In genomic region chr2:66797493-66797892, GRCm38 (mm10) we compare ENCODE assay signal across 21 mouse cellular contexts. TPM values are rescaled to one million over a fixed set of nuclear protein-coding genes. Genes with fewer than 3 reads are reported as not detected.
DNase-seq lines count a peak whose midpoint lies in the region; ATAC-seq and TF ChIP-seq lines count a peak whose summit lies in the region.
"Had no signal": no experiment of that assay in that cellular context is flagged by ENCODE, and none has a peak within 500 bp of the region (broad histone marks: within the 10 kb centered on the region; RNA-seq: fewer than 3 reads in every experiment).

No protein-coding gene starts in this region.

- no peaks in the 10 kb centered on the region for H3K27me3 ChIP-seq in lung, postnatal 0 days (replicated peaks; ENCODE audit: insufficient read depth, low read length)
- no peaks in the 10 kb centered on the region for H3K27me3 ChIP-seq in heart, postnatal 0 days (ENCODE audit: control insufficient read depth, insufficient read depth, low read length)
- H3K27me3 ChIP-seq: embryonic facial prominence, embryonic 12.5 days; forebrain, embryonic 15.5 days; hindbrain, embryonic 13.5 days had no signal

- DNase-seq in heart, adult 8-10 months (ENCODE audit: low spot score), result peak; percentile 69
- no peak for DNase-seq in heart, postnatal 25 days (ENCODE audit: low spot score)
- peak; percentile 14 for DNase-seq in lung, postnatal 0 days (ENCODE audit: low spot score)
- no peak for DNase-seq in lung, postnatal 14 days
- peak; percentile 31 for DNase-seq in heart, postnatal 0 days (ENCODE audit: low spot score)
- DNase-seq in skeletal muscle tissue, adult 2 months (ENCODE audit: low read depth, low spot score), result peak; percentile 19
- DNase-seq in layer of hippocampus, postnatal 14 days (ENCODE audit: low spot score in 2 of 2), result no peak
- no peak for DNase-seq in right cerebral cortex, postnatal 25 days
- DNase-seq: adrenal gland, postnatal 14 days; cerebellum, adult 11-12 months; cerebellum, adult 9-10 months; cerebellum, postnatal 25 days; gastrocnemius, postnatal 14 days; kidney, adult 11 months had no signal

- intact Hi-C loops in heart, postnatal 25 days (cut with DNase I), result loop anchor here (5.0 kb wide), 1 partner anchor 35 kb away; no protein-coding TSS in a partner anchor

- H3K9ac ChIP-seq in lung, postnatal 0 days (replicated peaks; ENCODE audit: low read depth), result no peak overlapping the region
- H3K9ac ChIP-seq in heart, postnatal 0 days (replicated peaks; ENCODE audit: low read depth, low read length), result no peak overlapping the region
- H3K9ac ChIP-seq: embryonic facial prominence, embryonic 12.5 days; forebrain, embryonic 15.5 days; hindbrain, embryonic 13.5 days had no signal

- H3K4me2 ChIP-seq in lung, postnatal 0 days (replicated peaks; ENCODE audit: low read depth, low read length), result no peak overlapping the region
- H3K4me2 ChIP-seq in heart, postnatal 0 days (ENCODE audit: low read depth, low read length), result no peak overlapping the region
- H3K4me2 ChIP-seq: embryonic facial prominence, embryonic 12.5 days; forebrain, embryonic 15.5 days; hindbrain, embryonic 13.5 days had no signal

- H3K4me1 ChIP-seq in lung, postnatal 0 days (ENCODE audit: insufficient read depth, low read depth, low read length), result no peaks in the 10 kb centered on the region
- H3K4me1 ChIP-seq in heart, postnatal 0 days (ENCODE audit: control insufficient read depth, insufficient read depth), result peaks cover 11% of the 10 kb centered on the region; the same call in 1 of the 2 replicates
- H3K4me1 ChIP-seq: embryonic facial prominence, embryonic 12.5 days; forebrain, embryonic 15.5 days; hindbrain, embryonic 13.5 days had no signal

- no peaks in the 10 kb centered on the region for H3K9me3 ChIP-seq in lung, postnatal 0 days (ENCODE audit: low read length)
- H3K9me3 ChIP-seq in heart, postnatal 0 days (replicated peaks; ENCODE audit: control insufficient read depth, low read length), result no peaks in the 10 kb centered on the region
- H3K9me3 ChIP-seq: embryonic facial prominence, embryonic 12.5 days; forebrain, embryonic 15.5 days; hindbrain, embryonic 13.5 days had no signal

- WGBS in lung, postnatal 0 days, result 43% methylated on average over 1 of the region's 1 CpGs
- WGBS in heart, postnatal 0 days, result 10% methylated on average over 1 of the region's 1 CpGs

- H3K27ac ChIP-seq in lung, postnatal 0 days (ENCODE audit: low read length), result no peak overlapping the region
- H3K27ac ChIP-seq in heart, postnatal 0 days (ENCODE audit: low read depth), result no peak overlapping the region
- H3K27ac ChIP-seq: embryonic facial prominence, embryonic 12.5 days; forebrain, embryonic 15.5 days; hindbrain, embryonic 13.5 days; hindbrain, postnatal 0 days had no signal

- no peak overlapping the region for H3K4me3 ChIP-seq in lung, postnatal 0 days (ENCODE audit: low read depth, low read length)
- no peak overlapping the region for H3K4me3 ChIP-seq in heart, postnatal 0 days (ENCODE audit: low read depth, low read length)
- H3K4me3 ChIP-seq: embryonic facial prominence, embryonic 12.5 days; forebrain, embryonic 15.5 days; hindbrain, embryonic 13.5 days had no signal

- no peak for TF ChIP-seq EP300 in lung, postnatal 0 days (IDR thresholded peaks at IDR 0.05)
- no peak for TF ChIP-seq EP300 in heart, postnatal 0 days (IDR thresholded peaks at IDR 0.05; ENCODE audit: low read depth)

- H3K36me3 ChIP-seq in lung, postnatal 0 days (ENCODE audit: insufficient read depth, low read length), result no peaks in the 10 kb centered on the region
- H3K36me3 ChIP-seq in heart, postnatal 0 days (replicated peaks; ENCODE audit: control insufficient read depth, insufficient read depth, low read length), result no peaks in the 10 kb centered on the region
- H3K36me3 ChIP-seq: embryonic facial prominence, embryonic 12.5 days; forebrain, embryonic 15.5 days; hindbrain, embryonic 13.5 days had no signal

- no peak for TF ChIP-seq CTCF in lung, postnatal 0 days (IDR thresholded peaks at IDR 0.05)
- TF ChIP-seq CTCF in heart, postnatal 0 days (IDR thresholded peaks at IDR 0.05; ENCODE audit: low read depth), result no peak

- peak; percentile 12; the same call in 1 of the 2 replicates for ATAC-seq in lung, postnatal 0 days
- ATAC-seq in heart, postnatal 0 days (ENCODE audit: insufficient read depth, low read depth), result peak; percentile 51; the same call in 1 of the 2 replicates
- ATAC-seq: forebrain, embryonic 15.5 days; hindbrain, postnatal 0 days had no signal

RNA-seq across cellular contexts. Expression of gene Scn7a, which starts 12.8 kb away (rescaled TPM):
- total RNA-seq in heart, adult 8-10 months (2022), result 10 to 100 TPM in 1 of 4 experiments, 1 to 10 TPM in 3; 7.6 to 10.3 (median 9.3) TPM
- 10 to 100 TPM in 1 of 2 experiments, 1 to 10 TPM in 1; 9.0 to 11.4 TPM for total RNA-seq in heart, postnatal 25 days (2021)
- polyA plus RNA-seq in lung, postnatal 0 days (2015; fragmentation: Nextera tagmentation; extraction: Ambion mirVana), result 78.3 and 120 TPM in 2 replicates
- 2.6 and 3.6 TPM in 2 replicates for total RNA-seq in heart, postnatal 0 days (2014; rRNA removed; ENCODE audit: low replicate concordance)
- 1.2 TPM in 2 replicates for polyA plus RNA-seq in heart, postnatal 0 days (2015; fragmentation: Nextera tagmentation; extraction: Ambion mirVana)
- total RNA-seq in layer of hippocampus, postnatal 14 days (2021), result 1 to 10 TPM in 1 of 2 experiments, under 1 TPM in 1; 0.95 to 1.2 TPM
- total RNA-seq: ES-E14; hematopoietic stem cell, adult 5-6 weeks had no signal
- polyA plus RNA-seq: forebrain, embryonic 11.5 days; forebrain, embryonic 15.5 days had no signal

Comparison
In these comparisons a context has a peak if more than half of its experiments do, and no peak if none do; other contexts are left out.
1. DNase-seq: peak in heart, adult 8-10 months (single experiment), lung, postnatal 0 days (single experiment), heart, postnatal 0 days (single experiment) and skeletal muscle tissue, adult 2 months (single experiment); none in heart, postnatal 25 days (single experiment), lung, postnatal 14 days (single experiment), layer of hippocampus, postnatal 14 days (0 of 2) and right cerebral cortex, postnatal 25 days (single experiment).